Mouse (Mus musculus): ENCODE data around the gene C1qtnf12. TPM values are rescaled to one million over a fixed set of nuclear protein-coding genes. Genes with fewer than 3 reads are reported as not detected.

Gene C1qtnf12
- total RNA-seq (2023), result 10 to 100 TPM; 30.9 to 60.7 TPM

GRCm38 (mm10) chr4:155962167-155962971, at the start of gene C1qtnf12:
C1qtnf12 (plus strand) TSS chr4:155962318.

GRCm38 (mm10) chr4:155943534-155944249, 18.4 kb upstream of the C1qtnf12 start, which contains the start of gene Ube2j2:
Ube2j2 (plus strand) TSS chr4:155943831.

GRCm38 (mm10) chr4:155992241-155992905, 30.3 kb downstream of the C1qtnf12 start, which contains the start of the genes B3galt6 and Sdf4:
B3galt6 (minus strand) TSS chr4:155992649.
Sdf4 (plus strand) TSS chr4:155992872.

GRCm38 (mm10) chr4:156013637-156014036, 51.5 kb downstream of the C1qtnf12 start, which contains the start of gene Tnfrsf4:
Tnfrsf4 (plus strand) TSS chr4:156013843.

Other genes with a start within 250 kb of the C1qtnf12 start
- under 1 TPM; 0.18 to 0.20 TPM for gene Tmem240, start 227.5 kb upstream of the C1qtnf12 start, total RNA-seq (2023)
- 10 to 100 TPM; 14.9 to 15.3 TPM for gene Atad3a, start 201.2 kb upstream of the C1qtnf12 start, total RNA-seq (2023)
- gene Vwa1, start 187.6 kb upstream of the C1qtnf12 start, total RNA-seq (2023), result under 1 TPM; 0.09 to 0.11 TPM
- gene Tmem88b, start 176.4 kb upstream of the C1qtnf12 start, total RNA-seq (2023), result not detected
- not detected for gene Ankrd65, start 171.9 kb upstream of the C1qtnf12 start, total RNA-seq (2023)
- gene Mrpl20, start 159.4 kb upstream of the C1qtnf12 start, total RNA-seq (2023), result 10 to 100 TPM; 47.8 to 55.1 TPM
- 100 to 1,000 TPM; 114 to 134 TPM for gene Ccnl2, start 149.8 kb upstream of the C1qtnf12 start, total RNA-seq (2023)
- 10 to 100 TPM; 81.9 to 91.0 TPM for gene Aurkaip1, start 131.0 kb upstream of the C1qtnf12 start, total RNA-seq (2023)
- 1 to 10 TPM in 1 of 2 experiments, under 1 TPM in 1; 0.57 to 1.3 TPM for gene Mxra8, start 122.6 kb upstream of the C1qtnf12 start, total RNA-seq (2023)
- gene Dvl1, start 114.9 kb upstream of the C1qtnf12 start, total RNA-seq (2023), result 10 to 100 TPM; 43.2 to 47.3 TPM
- gene Tas1r3, start 99.0 kb upstream of the C1qtnf12 start, total RNA-seq (2023), result 1 to 10 TPM; 2.5 to 2.7 TPM
- 10 to 100 TPM; 17.2 to 22.4 TPM for gene Cptp, start 92.9 kb upstream of the C1qtnf12 start, total RNA-seq (2023)
- gene Ints11, start 92.8 kb upstream of the C1qtnf12 start, total RNA-seq (2023), result 10 to 100 TPM; 35.3 to 37.1 TPM
- gene Pusl1, start 70.5 kb upstream of the C1qtnf12 start, total RNA-seq (2023), result 10 to 100 TPM; 10.8 to 11.2 TPM
- gene Acap3, start 70.5 kb upstream of the C1qtnf12 start, total RNA-seq (2023), result 10 to 100 TPM; 59.6 to 69.9 TPM
- 10 to 100 TPM; 59.5 to 79.0 TPM for gene Ube2j2, start 18.5 kb upstream of the C1qtnf12 start, total RNA-seq (2023)
- 1 to 10 TPM; 2.5 TPM for gene B3galt6, start 30.3 kb downstream of the C1qtnf12 start, total RNA-seq (2023)
- 100 to 1,000 TPM; 107 to 110 TPM for gene Sdf4, start 30.6 kb downstream of the C1qtnf12 start, total RNA-seq (2023)
- 1 to 10 TPM; 1.5 to 2.8 TPM for gene Tnfrsf4, start 51.5 kb downstream of the C1qtnf12 start, total RNA-seq (2023)
- gene Tnfrsf18, start 63.8 kb downstream of the C1qtnf12 start, total RNA-seq (2023), result 1 to 10 TPM; 3.2 to 4.0 TPM
- gene Ttll10, start 97.1 kb downstream of the C1qtnf12 start, total RNA-seq (2023), result not detected
- 10 to 100 TPM; 16.1 to 18.7 TPM for gene 9430015G10Rik, start 147.7 kb downstream of the C1qtnf12 start, total RNA-seq (2023)
- gene Rnf223, start 168.2 kb downstream of the C1qtnf12 start, total RNA-seq (2023), result under 1 TPM; 0.44 to 0.46 TPM
- 10 to 100 TPM; 13.1 to 18.7 TPM for gene Agrn, start 235.2 kb downstream of the C1qtnf12 start, total RNA-seq (2023)
- 10 to 100 TPM in 1 of 2 experiments, 1 to 10 TPM in 1; 6.9 to 14.9 TPM for gene Isg15, start 238.5 kb downstream of the C1qtnf12 start, total RNA-seq (2023)
- 10 to 100 TPM in 1 of 2 experiments, 1 to 10 TPM in 1; 6.5 to 10.3 TPM for gene AW011738, start 241.0 kb downstream of the C1qtnf12 start, total RNA-seq (2023)